Mouse (Mus musculus) left cerebral cortex, adult 8-10 months (tissue): ENCODE measurements at regions not wholly inside any gene's neighbourhood (a gene's known extent, or its start where the extent isn't known, plus 50 kb on each side); places are given as distances from the start of the nearest gene placed in this dataset.

ENCODE experiments used
- DNase-seq, 2 experiments: peaks; one replicate each; pipeline ENCODE4 v3.0.0; 2022; ENCODE audit warnings: low spot score in 2 of 2

GRCm38 (mm10) chr1:43247609-43248008 lies 50.8 kb upstream of the Fhl2 start:
- DNase-seq = no peak

- no peak for DNase-seq
Measured at GRCm38 (mm10) chr1:43250281-43250680, 53.5 kb upstream of the Fhl2 start.

GRCm38 (mm10) chr1:43251356-43251755 lies 54.6 kb upstream of the Fhl2 start:
- DNase-seq = no peak

- DNase-seq = no peak
Measured at GRCm38 (mm10) chr1:43254129-43254528, 57.3 kb upstream of the Fhl2 start.

- DNase-seq = no peak
Measured at GRCm38 (mm10) chr1:43256078-43256477, 59.3 kb upstream of the Fhl2 start.

- no peak for DNase-seq
Measured at GRCm38 (mm10) chr1:43257909-43258308, 61.1 kb upstream of the Fhl2 start.

- DNase-seq = no peak
Measured at GRCm38 (mm10) chr1:43259841-43260240, 63.1 kb upstream of the Fhl2 start.

GRCm38 (mm10) chr1:43260491-43260890 lies 63.7 kb upstream of the Fhl2 start:
- DNase-seq = no peak

- peak; percentile 63 to 65 for DNase-seq
Measured at GRCm38 (mm10) chr1:43264407-43264889, 67.7 kb upstream of the Fhl2 start.

GRCm38 (mm10) chr1:43265699-43266455 lies 69.1 kb upstream of the Fhl2 start:
- DNase-seq = no peak

- DNase-seq = no peak
Measured at GRCm38 (mm10) chr1:43269685-43270084, 72.9 kb upstream of the Fhl2 start.

- no peak for DNase-seq
Measured at GRCm38 (mm10) chr1:43273236-43273868, 76.6 kb upstream of the Fhl2 start.

GRCm38 (mm10) chr1:43291736-43292135 lies 95.0 kb upstream of the Fhl2 start:
- no peak for DNase-seq

- no peak for DNase-seq
Measured at GRCm38 (mm10) chr1:43292561-43292960, 95.8 kb upstream of the Fhl2 start.

GRCm38 (mm10) chr1:43294221-43295012 lies 97.6 kb upstream of the Fhl2 start:
- DNase-seq = no peak

- no peak for DNase-seq
Measured at GRCm38 (mm10) chr1:43297579-43297978, 100.8 kb upstream of the Fhl2 start.

- no peak for DNase-seq
Measured at GRCm38 (mm10) chr1:43298746-43299145, 102.0 kb upstream of the Fhl2 start.

- DNase-seq = no peak
Measured at GRCm38 (mm10) chr1:43299490-43300302, 102.9 kb upstream of the Fhl2 start.

GRCm38 (mm10) chr1:43300676-43301075 lies 103.9 kb upstream of the Fhl2 start:
- DNase-seq = no peak

GRCm38 (mm10) chr1:43301866-43302571 lies 105.2 kb upstream of the Fhl2 start:
- no peak for DNase-seq

- no peak for DNase-seq
Measured at GRCm38 (mm10) chr1:43302657-43303056, 105.9 kb upstream of the Fhl2 start.
